Mouse (Mus musculus) stomach, embryonic 15.5 days (tissue): Measurements from ENCODE around the gene Fars2. TPM values are rescaled to one million over a fixed set of nuclear protein-coding genes. Genes with fewer than 3 reads are reported as not detected.
A peak's percentile ranks its signal among the peaks of the same experiment; 100 is the strongest.

Source experiments
- ATAC-seq: fragments of 200-750 bp; cut with Nextera tagmentation; 2 replicates; pipeline ENCODE4 v1.8.0; 2017; ENCODE audit warnings: low read depth, moderate number of reproducible peaks, moderate TSS enrichment; ENCODE audit not compliant: insufficient read depth, low FRiP score
- H3K27ac ChIP-seq: fragments of 300-500 bp; sonication (generic); 2 replicates; pipeline ENCODE4 v1.5.1; 2015; ENCODE audit warnings: mild to moderate bottlenecking, inconsistent platforms
- H3K27me3 ChIP-seq: fragments of 300-500 bp; sonication (generic); replicated peaks from 2 replicates; pipeline ENCODE4 v1.6.1; 2015; ENCODE audit warnings: inconsistent platforms
- H3K36me3 ChIP-seq: fragments of 300-500 bp; sonication (generic); 2 replicates; pipeline ENCODE4 v1.6.1; 2015; ENCODE audit warnings: inconsistent platforms
- H3K4me1 ChIP-seq: fragments of 300-500 bp; sonication (generic); 2 replicates; pipeline ENCODE4 v1.6.1; 2015; ENCODE audit warnings: inconsistent platforms
- H3K4me2 ChIP-seq: fragments of 300-500 bp; sonication (generic); 2 replicates; pipeline ENCODE4 v1.6.1; 2015; ENCODE audit warnings: mild to moderate bottlenecking, inconsistent platforms
- H3K4me3 ChIP-seq: fragments of 300-500 bp; sonication (generic); replicated peaks from 2 replicates; pipeline ENCODE4 v1.5.1; 2015; ENCODE audit warnings: inconsistent platforms
- H3K9ac ChIP-seq: fragments of 300-500 bp; sonication (generic); 2 replicates; pipeline ENCODE4 v1.6.1; 2015; ENCODE audit warnings: inconsistent platforms
- H3K9me3 ChIP-seq: fragments of 300-500 bp; sonication (generic); 2 replicates; pipeline ENCODE4 v1.6.1; 2016; ENCODE audit warnings: inconsistent platforms
- WGBS: fragments of 180-500 bp; shearing (Covaris S2); methylation state at CpG from one replicate; pipeline ENCODE4 v1.1.7; 2015; 5-methylcytosine and 5-hydroxymethylcytosine counted together
- polyA plus RNA-seq: library from polyadenylated mRNA; unstranded; fragments of >200 nt; fragmentation: Nextera tagmentation; extraction: Ambion mirVana; gene quantifications from 2 replicates; pipeline ENCODE4 v1.2.1, GENCODE M21; 2015

Gene Fars2
- polyA plus RNA-seq, 1 experiment from 2014 or later = 39.5 TPM

DNA sequence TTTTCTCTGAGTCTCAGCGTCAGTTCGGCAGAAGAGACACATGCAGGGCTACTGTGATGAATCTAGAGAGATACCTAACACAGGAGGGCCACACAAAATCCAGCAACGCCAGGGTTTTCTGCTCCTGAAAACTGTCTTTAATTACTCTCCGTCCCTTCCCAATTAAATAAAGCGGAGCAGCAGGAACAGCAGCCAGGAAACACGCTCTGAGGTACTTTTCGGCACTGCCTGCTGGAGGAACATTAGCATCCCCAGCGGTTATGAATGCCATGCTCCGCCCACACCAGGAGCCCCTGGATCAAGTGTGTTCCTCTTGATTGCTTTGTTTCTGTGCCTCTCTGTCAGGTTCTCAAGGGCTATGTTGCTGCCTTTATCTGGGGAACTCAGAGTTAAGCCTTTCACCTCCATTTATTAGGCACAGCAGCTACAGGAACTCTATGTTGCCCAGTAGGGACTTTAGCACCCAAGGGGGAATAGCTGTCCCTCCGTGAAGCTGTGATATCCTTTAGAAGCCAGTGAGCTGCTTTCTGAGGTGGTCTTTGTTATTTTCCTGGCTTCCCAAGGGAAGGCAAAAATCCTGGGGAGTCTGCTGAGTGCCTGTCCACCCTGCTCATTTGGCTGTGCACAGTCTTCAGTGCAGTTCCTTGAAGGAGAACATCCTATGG is 465.3 kb downstream of the Fars2 start:
- Histone ChIP-seq H3K4me1 (peaks cover 8% of the 10 kb centered on the region), H3K36me3 (no peaks in the 10 kb centered on the region), H3K27ac (no peak overlapping the region), H3K4me3 (no peak overlapping the region), H3K9ac (no peak overlapping the region), H3K9me3 (no peaks in the 10 kb centered on the region), H3K4me2 (no peak overlapping the region), H3K27me3 (no peaks in the 10 kb centered on the region)
- 32% methylated on average over 10 of the region's 10 CpGs for WGBS
- no peak for ATAC-seq

- Histone ChIP-seq H3K4me1 (peaks cover 3% of the 10 kb centered on the region; the same call in 1 of the 2 replicates), H3K27ac (no peak overlapping the region), H3K9me3 (no peaks in the 10 kb centered on the region), H3K4me3 (no peak overlapping the region), H3K27me3 (no peaks in the 10 kb centered on the region), H3K4me2 (no peak overlapping the region), H3K36me3 (no peaks in the 10 kb centered on the region), H3K9ac (no peak overlapping the region)
- WGBS = 26% methylated on average over 16 of the region's 16 CpGs
- ATAC-seq = no peak
These were observed 466.4 kb downstream of the Fars2 start for GRCm38 (mm10) chr13:36583481-36584151.

DNA sequence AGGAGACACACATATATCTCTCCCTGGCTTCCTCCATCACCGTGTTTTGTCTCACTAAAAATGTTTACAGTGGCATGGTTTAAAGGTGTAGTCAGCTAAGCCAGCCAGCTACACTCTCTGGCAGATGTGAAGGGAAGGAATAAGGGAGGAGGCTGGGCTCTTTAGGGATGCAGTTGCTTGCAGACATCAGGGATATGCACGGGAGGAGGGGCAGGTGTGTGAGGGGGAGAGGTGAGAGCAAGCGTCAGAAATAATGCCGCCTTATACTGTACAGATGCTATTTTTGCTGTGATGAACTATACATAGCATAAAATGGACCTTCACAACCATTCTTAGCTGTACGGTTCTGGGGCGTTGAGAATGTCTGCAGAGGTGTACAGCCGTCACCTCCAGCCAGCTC is 467.0 kb downstream of the Fars2 start:
- Histone ChIP-seq H3K36me3 (no peaks in the 10 kb centered on the region), H3K9me3 (no peaks in the 10 kb centered on the region), H3K27ac (no peak overlapping the region), H3K4me3 (no peak overlapping the region), H3K4me1 (no peaks in the 10 kb centered on the region), H3K4me2 (no peak overlapping the region), H3K9ac (no peak overlapping the region), H3K27me3 (no peaks in the 10 kb centered on the region)
- 54% methylated on average over 7 of the region's 7 CpGs for WGBS
- ATAC-seq = no peak

DNA sequence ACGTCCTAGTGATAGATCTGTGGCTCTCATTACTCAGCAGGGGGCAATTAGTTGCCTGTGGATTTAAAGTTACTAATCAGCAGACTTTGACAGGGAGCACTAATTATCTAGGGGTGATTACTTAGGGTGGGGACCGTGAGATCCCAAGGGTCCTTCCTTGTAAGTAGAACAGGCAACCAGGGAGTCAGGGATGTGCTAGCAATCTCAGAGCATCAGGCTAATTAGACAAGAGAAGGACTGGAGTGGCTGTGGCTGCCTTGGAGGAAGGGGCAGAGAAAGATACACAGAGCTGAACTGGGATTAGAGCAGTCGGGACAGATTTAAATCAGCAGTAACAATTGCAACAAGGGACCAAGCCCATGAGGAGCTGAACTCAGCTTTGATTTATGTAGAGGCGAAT is 471.9 kb downstream of the Fars2 start:
- no peak overlapping the region for H3K9ac ChIP-seq
- no peak overlapping the region for H3K27ac ChIP-seq
- no peaks in the 10 kb centered on the region for H3K36me3 ChIP-seq
- no peaks in the 10 kb centered on the region for H3K27me3 ChIP-seq
- H3K4me1 ChIP-seq = no peaks in the 10 kb centered on the region
- ATAC-seq = no peak
- WGBS = 49% methylated on average over 4 of the region's 4 CpGs
- no peaks in the 10 kb centered on the region for H3K9me3 ChIP-seq
- H3K4me2 ChIP-seq = no peak overlapping the region
- no peak overlapping the region for H3K4me3 ChIP-seq

GRCm38 (mm10) chr13:36592291-36592690 is 475.1 kb downstream of the Fars2 start:
- 52% methylated on average over 2 of the region's 2 CpGs for WGBS
- H3K27ac ChIP-seq = no peak overlapping the region
- H3K4me1 ChIP-seq = no peaks in the 10 kb centered on the region
- ATAC-seq = no peak
- no peak overlapping the region for H3K4me3 ChIP-seq
- H3K36me3 ChIP-seq = no peaks in the 10 kb centered on the region
- H3K9me3 ChIP-seq = no peaks in the 10 kb centered on the region
- H3K27me3 ChIP-seq = no peaks in the 10 kb centered on the region
- H3K9ac ChIP-seq = no peak overlapping the region
- no peak overlapping the region for H3K4me2 ChIP-seq

GRCm38 (mm10) chr13:36606717-36607116 is 489.5 kb downstream of the Fars2 start:
- Histone ChIP-seq H3K27ac (no peak overlapping the region), H3K9me3 (no peaks in the 10 kb centered on the region), H3K9ac (no peak overlapping the region), H3K36me3 (no peaks in the 10 kb centered on the region), H3K4me3 (no peak overlapping the region), H3K4me2 (no peak overlapping the region), H3K27me3 (no peaks in the 10 kb centered on the region), H3K4me1 (no peaks in the 10 kb centered on the region)
- no peak for ATAC-seq
- WGBS = 86% methylated on average over 5 of the region's 5 CpGs

GRCm38 (mm10) chr13:36607871-36608270 is 490.7 kb downstream of the Fars2 start:
- no peak for ATAC-seq
- WGBS = 85% methylated on average over 4 of the region's 4 CpGs
- Histone ChIP-seq H3K27ac (no peak overlapping the region), H3K9ac (no peak overlapping the region), H3K9me3 (no peaks in the 10 kb centered on the region), H3K27me3 (no peaks in the 10 kb centered on the region), H3K4me3 (no peak overlapping the region), H3K36me3 (no peaks in the 10 kb centered on the region), H3K4me1 (no peaks in the 10 kb centered on the region), H3K4me2 (no peak overlapping the region)

DNA sequence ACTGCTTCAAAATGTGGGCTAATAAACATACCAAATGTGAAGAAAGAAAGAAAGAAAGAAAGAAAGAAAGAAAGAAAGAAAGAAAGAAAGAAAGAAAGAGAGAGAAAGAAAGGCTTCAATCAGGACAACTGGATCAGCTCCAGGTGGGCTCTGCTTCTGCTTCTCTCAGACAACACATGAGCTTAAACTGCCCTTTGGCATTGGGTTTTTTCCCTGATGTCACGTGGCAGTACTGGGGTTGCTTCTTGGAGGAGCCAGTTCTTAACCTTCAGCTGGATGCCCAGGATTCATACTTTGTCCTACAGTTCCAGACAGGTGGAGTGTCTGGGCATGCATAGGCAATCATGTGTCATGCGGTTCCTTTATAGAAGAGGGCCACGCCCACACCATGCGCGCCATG is 493.2 kb downstream of the Fars2 start:
- Histone ChIP-seq H3K4me2 (no peak overlapping the region), H3K9ac (no peak overlapping the region), H3K9me3 (no peaks in the 10 kb centered on the region), H3K27me3 (no peaks in the 10 kb centered on the region), H3K4me3 (no peak overlapping the region), H3K4me1 (no peaks in the 10 kb centered on the region), H3K27ac (no peak overlapping the region), H3K36me3 (no peaks in the 10 kb centered on the region)
- no peak for ATAC-seq
- WGBS = 92% methylated on average over 5 of the region's 5 CpGs

GRCm38 (mm10) chr13:36612785-36613750 is 495.9 kb downstream of the Fars2 start:
- Histone ChIP-seq H3K27me3 (no peaks in the 10 kb centered on the region), H3K4me2 (no peak overlapping the region), H3K36me3 (no peaks in the 10 kb centered on the region), H3K9ac (no peak overlapping the region), H3K9me3 (no peaks in the 10 kb centered on the region), H3K27ac (no peak overlapping the region), H3K4me1 (no peaks in the 10 kb centered on the region), H3K4me3 (no peak overlapping the region)
- 64% methylated on average over 23 of the region's 23 CpGs for WGBS
- ATAC-seq = no peak

DNA sequence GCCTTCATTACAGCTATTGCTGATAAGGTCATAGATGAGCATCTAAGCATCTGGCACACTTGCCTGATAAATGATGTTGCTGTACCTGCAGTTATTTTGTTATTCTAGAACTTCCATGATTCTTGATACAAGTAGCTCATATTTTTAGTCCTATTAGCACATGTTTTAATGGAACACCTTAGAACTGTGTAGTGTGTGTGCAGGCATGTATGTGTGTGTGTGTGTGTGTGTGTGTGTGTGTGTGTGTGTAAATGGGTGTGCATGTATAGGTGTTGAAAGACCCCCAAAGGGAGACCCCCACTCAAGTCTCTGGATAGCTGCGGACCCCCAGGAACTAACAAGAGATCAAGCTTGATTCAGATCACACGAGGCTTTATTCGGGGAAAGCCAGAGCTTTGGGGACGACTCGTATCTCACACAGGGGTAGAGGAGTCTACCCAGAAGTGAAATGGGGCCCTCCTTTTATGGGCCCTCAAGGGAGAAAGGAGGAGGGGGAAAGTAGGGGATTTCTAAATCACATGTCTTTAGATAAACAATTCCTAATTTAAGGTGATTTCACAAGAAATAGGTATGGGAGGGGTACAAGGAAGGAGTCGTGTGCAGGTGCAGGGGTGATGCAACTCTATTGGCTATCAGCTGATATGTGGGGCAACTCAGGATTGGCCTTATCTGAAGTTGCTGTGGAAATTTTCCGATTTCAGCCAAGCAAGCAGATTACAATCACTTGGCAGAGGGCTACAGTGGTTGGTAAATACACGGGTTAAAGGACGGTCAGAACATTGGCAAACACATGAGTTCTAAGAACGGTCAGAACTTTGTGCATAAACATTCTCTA is 503.5 kb downstream of the Fars2 start:
- H3K9me3 ChIP-seq = no peaks in the 10 kb centered on the region
- no peak overlapping the region for H3K9ac ChIP-seq
- no peak overlapping the region for H3K27ac ChIP-seq
- 64% methylated on average over 10 of the region's 10 CpGs for WGBS
- no peaks in the 10 kb centered on the region for H3K36me3 ChIP-seq
- no peaks in the 10 kb centered on the region for H3K27me3 ChIP-seq
- no peaks in the 10 kb centered on the region for H3K4me1 ChIP-seq
- no peak overlapping the region for H3K4me2 ChIP-seq
- ATAC-seq = peak; percentile 90
- no peak overlapping the region for H3K4me3 ChIP-seq

- no peak for ATAC-seq
- no peak overlapping the region for H3K4me2 ChIP-seq
- no peak overlapping the region for H3K4me3 ChIP-seq
- 72% methylated on average over 1 of the region's 1 CpGs for WGBS
- no peaks in the 10 kb centered on the region for H3K36me3 ChIP-seq
- no peaks in the 10 kb centered on the region for H3K9me3 ChIP-seq
- no peak overlapping the region for H3K27ac ChIP-seq
- H3K4me1 ChIP-seq = no peaks in the 10 kb centered on the region
- no peaks in the 10 kb centered on the region for H3K27me3 ChIP-seq
- no peak overlapping the region for H3K9ac ChIP-seq
These were observed 504.1 kb downstream of the Fars2 start for GRCm38 (mm10) chr13:36621333-36621659.
